Mouse (Mus musculus): ENCODE data around the gene Prkca. TPM values are rescaled to one million over a fixed set of nuclear protein-coding genes. Genes with fewer than 3 reads are reported as not detected.
A peak's percentile ranks its signal among the peaks of the same experiment; 100 is the strongest.

The Prkca gene
- total and polyA plus RNA-seq, 3 experiments, result 15.3 to 30.9 (median 19.9) TPM

DNA sequence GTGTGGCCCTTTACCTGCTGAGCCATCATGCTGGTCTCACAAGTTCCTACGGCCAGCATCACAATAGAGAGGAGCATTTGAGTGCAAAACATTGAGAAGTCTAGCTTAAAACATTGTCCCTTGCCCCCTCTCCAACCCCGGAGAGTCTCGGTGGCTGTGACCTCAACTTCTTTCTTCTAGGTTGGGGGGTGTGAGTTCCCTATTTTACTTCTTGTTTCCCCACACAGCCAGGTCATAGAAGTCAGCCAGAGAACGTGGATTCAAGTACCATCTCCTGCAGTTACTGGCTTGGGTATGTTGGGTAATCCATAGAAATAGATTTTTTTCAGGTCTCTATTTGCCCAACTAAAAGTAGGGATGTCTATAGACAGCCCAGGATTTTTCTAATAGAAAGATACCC is 7.1 kb upstream of the Prkca start:
- DNase-seq (ENCODE audit: low read depth, low spot score), result peak; percentile 59
- Histone ChIP-seq H3K4me3 (ENCODE audit: control insufficient read depth in 1 of 2, insufficient read depth in 1 of 2, low read depth in 2 of 2, low read length in 2 of 2) (no peak overlapping the region), H3K4me1 (ENCODE audit: control insufficient read depth in 1 of 2, insufficient read depth in 2 of 2, low read length in 2 of 2) (peaks cover 0 to 6% of the 10 kb centered on the region in 2 experiments; a peak in 1 of 4 replicates), H3K27ac (ENCODE audit: control insufficient read depth, low read depth, low read length) (no peak overlapping the region), H3K27me3 (ENCODE audit: control insufficient read depth in 1 of 2, insufficient read depth in 2 of 2, low read length in 2 of 2) (peaks cover 2 to 6% of the 10 kb centered on the region in 2 experiments; a peak in 1 of 4 replicates), H3K9me3 (replicated peaks; ENCODE audit: insufficient read depth, low read length) (no peaks in the 10 kb centered on the region), H3K36me3 (ENCODE audit: control insufficient read depth in 1 of 2, insufficient read depth in 2 of 2, low read length in 2 of 2) (no peaks in the 10 kb centered on the region), H3K9ac (ENCODE audit: control insufficient read depth, low read depth, low read length, poor library complexity, severe bottlenecking) (no peak overlapping the region), H3K79me2 (ENCODE audit: control insufficient read depth, insufficient read depth, low read length, poor library complexity) (no peaks in the 10 kb centered on the region)
- TF ChIP-seq ZC3H11A (IDR thresholded peaks at IDR 0.05; ENCODE audit: low read depth, low read length) (no peak), MYB (IDR thresholded peaks at IDR 0.05; ENCODE audit: low read depth, low read length) (no peak), MXI1 (IDR thresholded peaks at IDR 0.05; ENCODE audit: low read depth, low read length) (no peak), TCF12 (IDR thresholded peaks at IDR 0.05; ENCODE audit: low read depth, low read length) (no peak), KAT2A (conservative IDR thresholded peaks at IDR 0.05; ENCODE audit: low read depth, low read length) (no peak)

DNA sequence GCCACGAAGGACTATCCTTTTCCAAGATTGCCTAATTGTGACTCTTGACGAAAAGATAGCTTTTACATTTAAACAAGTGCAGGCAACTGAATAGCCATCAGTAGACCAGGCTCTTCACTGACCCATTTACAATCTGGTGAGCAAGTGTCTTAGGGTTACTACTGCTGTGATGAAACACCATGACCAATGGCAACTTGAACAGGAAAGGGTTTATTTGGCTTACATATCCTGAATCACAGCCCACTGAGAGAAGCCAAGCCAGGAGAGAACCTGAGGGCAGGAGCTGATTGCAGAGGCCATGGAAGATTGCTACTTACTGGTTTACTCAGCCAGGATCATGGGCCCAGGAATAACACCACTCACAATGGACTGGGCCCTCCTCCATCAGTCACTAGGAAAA is 1.6 kb upstream of the Prkca start:
- Histone ChIP-seq H3K27me3 (ENCODE audit: control insufficient read depth in 1 of 2, insufficient read depth in 2 of 2, low read length in 2 of 2) (0 out of 4 replicates have a peak, but pooled peaks cover 0 to 2% of the 10 kb centered on the region in 2 experiments), H3K4me1 (ENCODE audit: control insufficient read depth in 1 of 2, insufficient read depth in 2 of 2, low read length in 2 of 2) (peaks cover 11% of the 10 kb centered on the region in 2 experiments), H3K36me3 (ENCODE audit: control insufficient read depth in 1 of 2, insufficient read depth in 2 of 2, low read length in 2 of 2) (peaks cover 0 to 12% of the 10 kb centered on the region in 2 experiments; a peak in 2 of 4 replicates), H3K79me2 (ENCODE audit: control insufficient read depth, insufficient read depth, low read length, poor library complexity) (peaks cover 14% of the 10 kb centered on the region), H3K27ac (ENCODE audit: control insufficient read depth, low read depth, low read length) (no peak overlapping the region), H3K9ac (ENCODE audit: control insufficient read depth, low read depth, low read length, poor library complexity, severe bottlenecking) (no peak overlapping the region), H3K4me3 (ENCODE audit: control insufficient read depth in 1 of 2, insufficient read depth in 1 of 2, low read depth in 2 of 2, low read length in 2 of 2) (no peak overlapping the region), H3K9me3 (replicated peaks; ENCODE audit: insufficient read depth, low read length) (no peaks in the 10 kb centered on the region)
- no peak for DNase-seq (ENCODE audit: low read depth, low spot score)
- TF ChIP-seq CHD1 (IDR thresholded peaks at IDR 0.05; ENCODE audit: low read depth, low read length) (no peak), ELF1 (IDR thresholded peaks at IDR 0.05; ENCODE audit: low read depth, low read length) (no peak), SMC3 (IDR thresholded peaks at IDR 0.05; ENCODE audit: low read depth, low read length) (no peak), NELFE (IDR thresholded peaks at IDR 0.05; ENCODE audit: low read depth, low read length) (no peak), GATA1 (IDR thresholded peaks at IDR 0.05; ENCODE audit: low read depth, low read length) (no peak), MYC (IDR thresholded peaks at IDR 0.05; ENCODE audit: low read depth, low read length) (no peak), MYB (IDR thresholded peaks at IDR 0.05; ENCODE audit: low read depth, low read length) (no peak), POLR2AphosphoS2 (IDR thresholded peaks at IDR 0.05; ENCODE audit: low read length) (no peak), CHD2 (IDR thresholded peaks at IDR 0.05; ENCODE audit: low read length) (no peak), RAD21 (IDR thresholded peaks at IDR 0.05; ENCODE audit: low read depth, low read length) (no peak), KAT2A (conservative IDR thresholded peaks at IDR 0.05; ENCODE audit: low read depth, low read length) (no peak), UBTF (IDR thresholded peaks at IDR 0.05; ENCODE audit: borderline replicate concordance, insufficient read depth, low read depth, low read length) (no peak), BHLHE40 (IDR thresholded peaks at IDR 0.05; ENCODE audit: borderline replicate concordance, low read depth, low read length) (no peak), USF1 (IDR thresholded peaks at IDR 0.05; ENCODE audit: low read depth, low read length) (no peak), HCFC1 (IDR thresholded peaks at IDR 0.05; ENCODE audit: low read depth, low read length) (no peak), CTCF (IDR thresholded peaks at IDR 0.05 in 2 of 3, conservative IDR thresholded peaks at IDR 0.05 in 1 of 3; ENCODE audit: control insufficient read depth in 1 of 3, insufficient read depth in 1 of 3, low read depth in 2 of 3, low read length in 3 of 3, poor library complexity in 1 of 3, severe bottlenecking in 1 of 3) (no peak)

All from MEL (cell line).